ENCODE assay signal across 8 mouse cellular contexts in the genomic region with DNA sequence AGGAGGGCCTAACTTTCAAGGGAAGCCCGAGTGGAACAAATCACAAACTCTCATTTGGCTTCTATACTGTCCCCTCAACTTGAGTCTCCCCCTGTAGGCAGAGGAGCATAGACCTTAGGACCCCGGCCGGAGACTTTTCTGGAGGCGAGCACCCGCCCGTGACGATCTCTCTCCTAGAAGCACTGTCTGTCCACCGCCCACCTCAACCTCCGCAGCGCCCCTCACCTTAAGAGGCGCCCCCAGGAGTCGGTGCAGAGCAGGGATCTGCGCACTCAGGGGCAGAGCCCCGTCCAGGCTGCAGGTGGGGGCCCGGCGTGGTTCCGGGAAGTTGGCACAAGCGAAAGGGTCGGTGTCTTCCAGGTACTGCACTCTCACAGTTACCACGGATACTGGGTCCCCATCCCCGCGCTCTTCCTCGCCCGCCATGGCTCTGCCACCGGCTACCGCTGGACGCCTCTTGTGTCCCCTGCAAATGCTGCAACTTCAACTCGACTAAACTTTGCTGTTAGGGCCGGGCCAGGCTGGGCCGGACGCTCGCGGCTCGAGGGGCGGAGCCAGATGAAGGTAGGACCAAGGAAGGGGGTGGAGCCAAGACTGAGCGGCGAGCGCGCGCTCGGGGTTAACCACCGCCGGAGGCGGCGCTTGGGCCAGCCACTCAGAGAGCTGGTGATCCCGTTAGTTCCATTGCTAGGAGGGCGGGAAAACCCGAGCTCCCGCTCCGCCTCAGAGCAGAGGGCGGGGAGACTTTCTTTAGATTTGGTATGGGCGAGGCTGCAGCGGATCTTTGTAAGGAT. TPM values are rescaled to one million over a fixed set of nuclear protein-coding genes. Genes with fewer than 3 reads are reported as not detected.
DNase-seq lines count a peak whose midpoint lies in the region; ATAC-seq and TF ChIP-seq lines count a peak whose summit lies in the region.

A gene (minus strand): TSS at position 526 of the 794 bp plus-strand sequence.

- peak; percentile 95 for ATAC-seq in erythroblast, adult 5-6 weeks (replicated peaks; ENCODE audit: low FRiP score, poor library complexity, severe bottlenecking)
- ATAC-seq in kidney, embryonic 15.5 days (replicated peaks; ENCODE audit: low FRiP score): peak; percentile 91
- ATAC-seq in liver, embryonic 11.5 days (replicated peaks; ENCODE audit: low FRiP score): peak; percentile 90
- peak; percentile 91 for ATAC-seq in stomach, embryonic 14.5 days (ENCODE audit: insufficient number of reproducible peaks, insufficient read depth, low FRiP score, low read depth)

- H3K4me2 ChIP-seq in kidney, embryonic 15.5 days: peak within 1 kb of the TSS; percentile 96
- peak within 1 kb of the TSS; percentile 83 for H3K4me2 ChIP-seq in liver, embryonic 11.5 days
- peak within 1 kb of the TSS; percentile 95 for H3K4me2 ChIP-seq in stomach, embryonic 14.5 days (replicated peaks; ENCODE audit: low read depth, low read length)

- TF ChIP-seq CTCF in C2C12 (IDR thresholded peaks at IDR 0.05; ENCODE audit: control insufficient read depth, insufficient read depth, insufficient read length): no peak

- H3K27ac ChIP-seq in heart, embryonic 10.5 days: peak within 1 kb of the TSS; percentile 89
- peak within 1 kb of the TSS; percentile 95 for H3K27ac ChIP-seq in kidney, embryonic 15.5 days
- H3K27ac ChIP-seq in liver, embryonic 11.5 days (ENCODE audit: low read depth, low read length): peak within 1 kb of the TSS; percentile 21
- H3K27ac ChIP-seq in stomach, embryonic 14.5 days (ENCODE audit: low read length): peak within 1 kb of the TSS; percentile 89

- H3K27me3 ChIP-seq in C2C12 (ENCODE audit: control insufficient read depth, insufficient read depth, insufficient read length): no peaks in the 10 kb centered on the region
- H3K27me3 ChIP-seq in heart, embryonic 10.5 days (ENCODE audit: insufficient read depth, poor library complexity, severe bottlenecking): no peaks in the 10 kb centered on the region
- peaks cover 24% of the 10 kb centered on the region for H3K27me3 ChIP-seq in kidney, embryonic 15.5 days
- peaks cover 29% of the 10 kb centered on the region for H3K27me3 ChIP-seq in liver, embryonic 11.5 days (replicated peaks; ENCODE audit: control insufficient read depth, insufficient read depth, low read length)
- H3K27me3 ChIP-seq in stomach, embryonic 14.5 days (ENCODE audit: control insufficient read depth, insufficient read depth, low read length): no peaks in the 10 kb centered on the region

- DNase-seq in brain, adult 2 months (ENCODE audit: low read depth, low spot score): peak; percentile 96
- peak; percentile 97 for DNase-seq in heart, embryonic 10.5 days (ENCODE audit: low spot score)
- DNase-seq in liver, embryonic 11.5 days (ENCODE audit: low spot score): peak; percentile 91
- peak; percentile 89 for DNase-seq in naive thymus-derived CD4-positive, alpha-beta T cell, adult 2 months (ENCODE audit: low read depth)

- peak within 1 kb of the TSS; percentile 77 for H3K4me3 ChIP-seq in C2C12 (ENCODE audit: insufficient read depth, poor library complexity, severe bottlenecking)
- peak within 1 kb of the TSS; percentile 72 for H3K4me3 ChIP-seq in heart, embryonic 10.5 days
- H3K4me3 ChIP-seq in kidney, embryonic 15.5 days (replicated peaks): peak within 1 kb of the TSS; percentile 84
- peak within 1 kb of the TSS; percentile 57 for H3K4me3 ChIP-seq in liver, embryonic 11.5 days (ENCODE audit: low read depth, low read length)
- H3K4me3 ChIP-seq in stomach, embryonic 14.5 days (ENCODE audit: low read depth, low read length): peak within 1 kb of the TSS; percentile 80

- peaks cover 97% of the 10 kb centered on the region for H3K79me2 ChIP-seq in C2C12 (ENCODE audit: control insufficient read depth, insufficient read depth)

- H3ac ChIP-seq in C2C12 (ENCODE audit: control insufficient read depth, insufficient read length, low read depth): peak within 1 kb of the TSS; percentile 95

- H3K79me3 ChIP-seq in C2C12 (ENCODE audit: low read depth): peaks cover 62% of the 10 kb centered on the region

- peaks cover 60% of the 10 kb centered on the region for H3K4me1 ChIP-seq in heart, embryonic 10.5 days
- peaks cover 65% of the 10 kb centered on the region for H3K4me1 ChIP-seq in kidney, embryonic 15.5 days
- H3K4me1 ChIP-seq in liver, embryonic 11.5 days (replicated peaks; ENCODE audit: control insufficient read depth, insufficient read depth, low read length): peaks cover 26% of the 10 kb centered on the region
- H3K4me1 ChIP-seq in stomach, embryonic 14.5 days (ENCODE audit: control insufficient read depth, insufficient read depth, low read length): peaks cover 28% of the 10 kb centered on the region

- WGBS in heart, embryonic 10.5 days: under 1% methylated on average over 53 of the region's 53 CpGs
- WGBS in kidney, embryonic 15.5 days: under 1% methylated on average over 53 of the region's 53 CpGs
- under 1% methylated on average over 53 of the region's 53 CpGs for WGBS in liver, embryonic 11.5 days
- WGBS in stomach, embryonic 14.5 days: under 1% methylated on average over 53 of the region's 53 CpGs

- peak within 1 kb of the TSS; percentile 69 for H3K9ac ChIP-seq in kidney, embryonic 15.5 days
- peak within 1 kb of the TSS; percentile 49 for H3K9ac ChIP-seq in liver, embryonic 11.5 days (ENCODE audit: low read depth, low read length)
- H3K9ac ChIP-seq in stomach, embryonic 14.5 days (replicated peaks; ENCODE audit: low read depth, low read length): peak within 1 kb of the TSS; percentile 67

- H3K9me3 ChIP-seq in heart, embryonic 10.5 days: no peaks in the 10 kb centered on the region
- no peaks in the 10 kb centered on the region for H3K9me3 ChIP-seq in kidney, embryonic 15.5 days (replicated peaks)
- no peaks in the 10 kb centered on the region for H3K9me3 ChIP-seq in liver, embryonic 11.5 days (ENCODE audit: control insufficient read depth, low read length)
- no peaks in the 10 kb centered on the region for H3K9me3 ChIP-seq in stomach, embryonic 14.5 days (ENCODE audit: control insufficient read depth, low read depth, low read length)

- peaks cover 17% of the 10 kb centered on the region for H3K36me3 ChIP-seq in C2C12 (ENCODE audit: control insufficient read depth, insufficient read depth)
- H3K36me3 ChIP-seq in heart, embryonic 10.5 days: no peaks in the 10 kb centered on the region
- H3K36me3 ChIP-seq in kidney, embryonic 15.5 days: no peaks in the 10 kb centered on the region
- no peaks in the 10 kb centered on the region for H3K36me3 ChIP-seq in liver, embryonic 11.5 days (ENCODE audit: control insufficient read depth, insufficient read depth, low read length)
- H3K36me3 ChIP-seq in stomach, embryonic 14.5 days (ENCODE audit: control insufficient read depth, insufficient read depth, low read length): no peaks in the 10 kb centered on the region

TF ChIP-seq in C2C12, 6 proteins besides CTCF, POLR2A, EP300 and RAD21:
- no peak for TF ChIP-seq FOSL1 (IDR thresholded peaks at IDR 0.05; ENCODE audit: insufficient read depth, low read length, poor library complexity, severe bottlenecking)
- peak; percentile 55 for TF ChIP-seq MAX (IDR thresholded peaks at IDR 0.05)

RNA-seq across cellular contexts. Expression of the gene that starts here (rescaled TPM):
- polyA plus RNA-seq in C2C12 (2012; fragmentation: generic; extraction: Trizol): 30.7 TPM
- total RNA-seq in erythroblast, adult 5-6 weeks (2015; ENCODE audit: low replicate concordance): 0.19 and 3.8 TPM in 2 replicates
- total RNA-seq in erythroblast, adult 5-6 weeks (2017; ENCODE audit: low replicate concordance): 0.56 and 1.0 TPM in 2 replicates
- 2.1 and 3.0 TPM in 2 replicates for polyA plus RNA-seq in heart, embryonic 10.5 days (2016; fragmentation: Nextera tagmentation; extraction: Ambion mirVana)
- polyA plus RNA-seq in kidney, embryonic 15.5 days (2015; fragmentation: Nextera tagmentation; extraction: Ambion mirVana): 3.5 TPM in 2 replicates
- 2.3 and 3.1 TPM in 2 replicates for polyA plus RNA-seq in liver, embryonic 11.5 days (2014; fragmentation: Nextera tagmentation; extraction: Ambion mirVana)
- 3.5 and 6.3 TPM in 2 replicates for polyA plus RNA-seq in stomach, embryonic 14.5 days (2014; fragmentation: Nextera tagmentation; extraction: Ambion mirVana)

Comparison
In these comparisons a context has a peak if more than half of its experiments do, and no peak if none do; other contexts are left out.
1. Peak in every context shown above with its lines: DNase-seq, ATAC-seq, H3K4me3 ChIP-seq and H3K27ac ChIP-seq.
2. H3K27ac ChIP-seq: peak in every context shown above with its lines; median percentile 95 in kidney, embryonic 15.5 days; 89 in heart, embryonic 10.5 days; 89 in stomach, embryonic 14.5 days; 21 in liver, embryonic 11.5 days.